Mouse (Mus musculus) spleen, adult 2 months (tissue): Measurements from ENCODE around the gene Plxnb1. TPM values are rescaled to one million over a fixed set of nuclear protein-coding genes. Genes with fewer than 3 reads are reported as not detected.

ENCODE experiments used
- DNase-seq, 2 experiments: peaks; one replicate each; pipeline versions ENCODE4 v3.0.0 to v3.0.0-alpha.2; 2012 to 2021; ENCODE audit warnings: low spot score in 2 of 2, low read depth in 1 of 2
- H3K27ac ChIP-seq: fragments of 200-500 bp; 2 replicates; pipeline ENCODE4 v1.5.1; 2012; ENCODE audit warnings: low read length, inconsistent platforms; ENCODE audit not compliant: insufficient read depth
- H3K27me3 ChIP-seq: fragments of 200-500 bp; 2 replicates; pipeline ENCODE4 v1.6.1; 2012; ENCODE audit warnings: mild to moderate bottlenecking, moderate library complexity, low read length, inconsistent platforms; ENCODE audit not compliant: control insufficient read depth, insufficient read depth
- H3K36me3 ChIP-seq: fragments of 200-500 bp; 2 replicates; pipeline ENCODE4 v1.6.1; 2012; ENCODE audit warnings: mild to moderate bottlenecking, low read length, inconsistent platforms; ENCODE audit not compliant: control insufficient read depth, insufficient read depth
- H3K4me1 ChIP-seq: fragments of 200-500 bp; 2 replicates; pipeline ENCODE4 v1.6.1; 2011; ENCODE audit warnings: inconsistent platforms; ENCODE audit not compliant: control insufficient read depth, insufficient read depth, insufficient read length
- H3K4me3 ChIP-seq: fragments of 200-500 bp; 2 replicates; pipeline ENCODE4 v1.5.1; 2011; ENCODE audit warnings: mild to moderate bottlenecking, inconsistent platforms; ENCODE audit not compliant: insufficient read depth, insufficient read length; ENCODE audit errors: extremely low read depth
- CTCF ChIP-seq: fragments of 200-500 bp; IDR thresholded peaks from 2 replicates; pipeline ENCODE4 v1.5.1; 2011; ENCODE audit warnings: mild to moderate bottlenecking, inconsistent platforms; ENCODE audit not compliant: insufficient read depth, insufficient read length, insufficient replicate concordance; ENCODE audit errors: extremely low read depth
- POLR2A ChIP-seq: fragments of 200-500 bp; IDR thresholded peaks from 2 replicates; pipeline ENCODE4 v1.6.1; 2011; ENCODE audit warnings: low read depth, low read length, inconsistent platforms
- WGBS: fragments of 180-500 bp; shearing (Covaris S2); methylation state at CpG from one replicate; pipeline ENCODE4 v1.1.7; 2018; 5-methylcytosine and 5-hydroxymethylcytosine counted together
- polyA plus RNA-seq: library from polyadenylated mRNA; depleted of rRNA; stranded (reverse); fragments of >200 nt; gene quantifications from 2 replicates; pipeline ENCODE4 v1.2.3, GENCODE M21; 2012

The Plxnb1 gene
- polyA plus RNA-seq, 1 experiment = 10.4 TPM

- no peak overlapping the region for H3K4me3 ChIP-seq
- DNase-seq = no peak
- H3K27me3 ChIP-seq = no peaks in the 10 kb centered on the region
- no peaks in the 10 kb centered on the region for H3K36me3 ChIP-seq
- TF ChIP-seq POLR2A (no peak), CTCF (no peak)
- H3K27ac ChIP-seq = no peak overlapping the region
- no peaks in the 10 kb centered on the region for H3K4me1 ChIP-seq
- WGBS = 93% methylated on average over 5 of the region's 5 CpGs
Measured at GRCm38 (mm10) chr9:109101933-109102445, 6.8 kb downstream of the Plxnb1 start.

- no peak for DNase-seq
- no peaks in the 10 kb centered on the region for H3K4me1 ChIP-seq
- H3K27me3 ChIP-seq = no peaks in the 10 kb centered on the region
- H3K36me3 ChIP-seq = no peaks in the 10 kb centered on the region
- TF ChIP-seq POLR2A (no peak), CTCF (no peak)
- 83% methylated on average over 3 of the region's 3 CpGs for WGBS
- no peak overlapping the region for H3K27ac ChIP-seq
- H3K4me3 ChIP-seq = no peak overlapping the region
Measured at GRCm38 (mm10) chr9:109102541-109102940, 7.4 kb downstream of the Plxnb1 start.

- no peak for DNase-seq
- H3K4me3 ChIP-seq = no peak overlapping the region
- TF ChIP-seq CTCF (no peak), POLR2A (no peak)
- H3K27ac ChIP-seq = no peak overlapping the region
- no peaks in the 10 kb centered on the region for H3K36me3 ChIP-seq
- WGBS = 87% methylated on average over 7 of the region's 7 CpGs
- H3K4me1 ChIP-seq = no peaks in the 10 kb centered on the region
- H3K27me3 ChIP-seq = no peaks in the 10 kb centered on the region
Measured at GRCm38 (mm10) chr9:109103250-109103649, 8.1 kb downstream of the Plxnb1 start.

GRCm38 (mm10) chr9:109104083-109104482 is 8.9 kb downstream of the Plxnb1 start:
- Histone ChIP-seq H3K36me3 (no peaks in the 10 kb centered on the region), H3K4me1 (no peaks in the 10 kb centered on the region), H3K27me3 (no peaks in the 10 kb centered on the region), H3K4me3 (no peak overlapping the region), H3K27ac (no peak overlapping the region)
- TF ChIP-seq CTCF = no peak
- TF ChIP-seq POLR2A = no peak
- DNase-seq = no peak
- WGBS = 86% methylated on average over 9 of the region's 9 CpGs

GRCm38 (mm10) chr9:109105011-109105410 is 9.8 kb downstream of the Plxnb1 start:
- TF ChIP-seq POLR2A (no peak), CTCF (no peak)
- H3K4me3 ChIP-seq = no peak overlapping the region

GRCm38 (mm10) chr9:109105648-109106047 is 10.5 kb downstream of the Plxnb1 start:
- H3K27me3 ChIP-seq = no peaks in the 10 kb centered on the region
- no peak overlapping the region for H3K27ac ChIP-seq
- no peak for DNase-seq
- 69% methylated on average over 12 of the region's 12 CpGs for WGBS
- TF ChIP-seq CTCF (no peak), POLR2A (no peak)
- H3K4me1 ChIP-seq = no peaks in the 10 kb centered on the region
- H3K4me3 ChIP-seq = no peak overlapping the region
- no peaks in the 10 kb centered on the region for H3K36me3 ChIP-seq

More at GRCm38 (mm10) chr9:109105011-109105410, 9.8 kb downstream of the Plxnb1 start:
- H3K27ac ChIP-seq = no peak overlapping the region
- H3K4me1 ChIP-seq = no peaks in the 10 kb centered on the region
- H3K36me3 ChIP-seq = no peaks in the 10 kb centered on the region
- DNase-seq = no peak
- no peaks in the 10 kb centered on the region for H3K27me3 ChIP-seq
- WGBS = 83% methylated on average over 12 of the region's 12 CpGs

GRCm38 (mm10) chr9:109107341-109107740 is 12.2 kb downstream of the Plxnb1 start:
- Histone ChIP-seq H3K27me3 (no peaks in the 10 kb centered on the region), H3K4me1 (no peaks in the 10 kb centered on the region), H3K36me3 (no peaks in the 10 kb centered on the region), H3K27ac (no peak overlapping the region), H3K4me3 (no peak overlapping the region)
- WGBS = 75% methylated on average over 6 of the region's 6 CpGs
- DNase-seq = no peak
- TF ChIP-seq CTCF (no peak), POLR2A (no peak)
